Mouse (Mus musculus): ENCODE data around the gene Serhl. TPM values are rescaled to one million over a fixed set of nuclear protein-coding genes. Genes with fewer than 3 reads are reported as not detected.

Serhl gene
- polyA plus RNA-seq (2012; ENCODE audit: low replicate concordance) = 4.6 and 9.9 TPM in 2 replicates

GRCm38 (mm10) chr15:83089429-83089605, at the start of gene Serhl:
TSS of gene Serhl (plus strand) at chr15:83089506.

GRCm38 (mm10) chr15:83122566-83123145, 33.4 kb downstream of the Serhl start, which contains the start of gene Rrp7a:
TSS of gene Rrp7a (minus strand) at chr15:83122801.

GRCm38 (mm10) chr15:83149196-83150072, 60.1 kb downstream of the Serhl start, which contains the start of gene Poldip3:
TSS of gene Poldip3 (minus strand) at chr15:83149384.

Other genes starting within 250 kb of the Serhl start
- 28.1 and 42.2 TPM in 2 replicates for gene Tcf20, start 101.6 kb upstream of the Serhl start, polyA plus RNA-seq (2012; ENCODE audit: low replicate concordance)
- 20.4 and 30.4 TPM in 2 replicates for gene Nfam1, start 56.2 kb upstream of the Serhl start, polyA plus RNA-seq (2012; ENCODE audit: low replicate concordance)
- gene Rrp7a, start 33.3 kb downstream of the Serhl start, polyA plus RNA-seq (2012; ENCODE audit: low replicate concordance) = 49.1 and 97.8 TPM in 2 replicates
- 125 and 195 TPM in 2 replicates for gene Poldip3, start 59.9 kb downstream of the Serhl start, polyA plus RNA-seq (2012; ENCODE audit: low replicate concordance)
- 88.9 and 104 TPM in 2 replicates for gene Cyb5r3, start 83.1 kb downstream of the Serhl start, polyA plus RNA-seq (2012; ENCODE audit: low replicate concordance)
- 2.2 and 8.8 TPM in 2 replicates for gene A4galt, start 162.3 kb downstream of the Serhl start, polyA plus RNA-seq (2012; ENCODE audit: low replicate concordance)

All from hematopoietic multipotent progenitor cell, adult 10-12 weeks (in vitro differentiated cells).